Mouse (Mus musculus): Measurements from ENCODE around the gene E130114P18Rik. TPM values are rescaled to one million over a fixed set of nuclear protein-coding genes. Genes with fewer than 3 reads are reported as not detected.

E130114P18Rik gene
- polyA plus RNA-seq, 1 experiment from 2014 or later: 2.7 TPM

GRCm38 (mm10) chr4:97796505-97796904 lies 18.6 kb upstream of the E130114P18Rik start:
- no peak overlapping the region for H3K4me3 ChIP-seq
- 0 out of 2 replicates have a peak, but pooled peaks cover 7% of the 10 kb centered on the region for H3K4me1 ChIP-seq
- no peak overlapping the region for H3K27ac ChIP-seq (replicated peaks)
- no peak for DNase-seq (ENCODE audit: low spot score)
- H3K36me3 ChIP-seq: no peaks in the 10 kb centered on the region; the same call in 1 of the 2 replicates
- H3K9me3 ChIP-seq (replicated peaks): no peaks in the 10 kb centered on the region
- WGBS: 88% methylated on average over 10 of the region's 10 CpGs
- H3K27me3 ChIP-seq (ENCODE audit: low read depth, poor library complexity, severe bottlenecking): peaks cover 24% of the 10 kb centered on the region

GRCm38 (mm10) chr4:97795957-97796356 lies 18.1 kb upstream of the E130114P18Rik start:
- H3K36me3 ChIP-seq: no peaks in the 10 kb centered on the region; the same call in 1 of the 2 replicates
- no peak for DNase-seq (ENCODE audit: low spot score)
- no peak overlapping the region for H3K4me3 ChIP-seq
- H3K9me3 ChIP-seq (replicated peaks): no peaks in the 10 kb centered on the region
- H3K4me1 ChIP-seq: 0 out of 2 replicates have a peak, but pooled peaks cover 7% of the 10 kb centered on the region
- WGBS: 87% methylated on average over 5 of the region's 5 CpGs
- no peak overlapping the region for H3K27ac ChIP-seq (replicated peaks)
- peaks cover 30% of the 10 kb centered on the region for H3K27me3 ChIP-seq (ENCODE audit: low read depth, poor library complexity, severe bottlenecking)

- no peak for DNase-seq (ENCODE audit: low spot score)
- Histone ChIP-seq H3K36me3 (no peaks in the 10 kb centered on the region; the same call in 1 of the 2 replicates), H3K27me3 (ENCODE audit: low read depth, poor library complexity, severe bottlenecking) (peaks cover 37% of the 10 kb centered on the region), H3K4me1 (0 out of 2 replicates have a peak, but pooled peaks cover 7% of the 10 kb centered on the region), H3K9me3 (replicated peaks) (no peaks in the 10 kb centered on the region), H3K4me3 (no peak overlapping the region), H3K27ac (replicated peaks) (no peak overlapping the region)
- WGBS: 90% methylated on average over 4 of the region's 4 CpGs
Measured at GRCm38 (mm10) chr4:97794865-97795264, 17.0 kb upstream of the E130114P18Rik start.

- DNase-seq (ENCODE audit: low spot score): no peak
- Histone ChIP-seq H3K27me3 (ENCODE audit: low read depth, poor library complexity, severe bottlenecking) (peaks cover 46% of the 10 kb centered on the region), H3K36me3 (no peaks in the 10 kb centered on the region), H3K4me1 (0 out of 2 replicates have a peak, but pooled peaks cover 7% of the 10 kb centered on the region), H3K4me3 (no peak overlapping the region), H3K9me3 (replicated peaks) (no peaks in the 10 kb centered on the region), H3K27ac (replicated peaks) (no peak overlapping the region)
- WGBS: 78% methylated on average over 10 of the region's 10 CpGs
Measured at GRCm38 (mm10) chr4:97793931-97794330, 16.1 kb upstream of the E130114P18Rik start.

- DNase-seq (ENCODE audit: low spot score): no peak
- H3K27me3 ChIP-seq (ENCODE audit: low read depth, poor library complexity, severe bottlenecking): peaks cover 83% of the 10 kb centered on the region
- no peak overlapping the region for H3K27ac ChIP-seq (replicated peaks)
- peaks cover 4% of the 10 kb centered on the region for H3K36me3 ChIP-seq
- H3K4me3 ChIP-seq: no peak overlapping the region
- H3K9me3 ChIP-seq (replicated peaks): peaks cover under 1% of the 10 kb centered on the region; the same call in 1 of the 2 replicates
- WGBS: 69% methylated on average over 4 of the region's 4 CpGs
- 0 out of 2 replicates have a peak, but pooled peaks cover 3% of the 10 kb centered on the region for H3K4me1 ChIP-seq
Measured at GRCm38 (mm10) chr4:97788537-97788936, 10.7 kb upstream of the E130114P18Rik start.

- DNase-seq (ENCODE audit: low spot score): no peak
- WGBS: 84% methylated on average over 3 of the region's 3 CpGs
- Histone ChIP-seq H3K4me1 (0 out of 2 replicates have a peak, but pooled peaks cover 3% of the 10 kb centered on the region), H3K27me3 (ENCODE audit: low read depth, poor library complexity, severe bottlenecking) (peaks cover 93% of the 10 kb centered on the region), H3K9me3 (replicated peaks) (peaks cover 11% of the 10 kb centered on the region; the same call in 1 of the 2 replicates), H3K27ac (replicated peaks) (no peak overlapping the region), H3K36me3 (peaks cover 11% of the 10 kb centered on the region), H3K4me3 (no peak overlapping the region)
Measured at GRCm38 (mm10) chr4:97787515-97787914, 9.6 kb upstream of the E130114P18Rik start.

- peaks cover 96% of the 10 kb centered on the region for H3K27me3 ChIP-seq (ENCODE audit: low read depth, poor library complexity, severe bottlenecking)
- DNase-seq (ENCODE audit: low spot score): no peak
- 44% methylated on average over 8 of the region's 8 CpGs for WGBS
Measured at GRCm38 (mm10) chr4:97786571-97786970, 8.7 kb upstream of the E130114P18Rik start.

GRCm38 (mm10) chr4:97785547-97786271 lies 7.8 kb upstream of the E130114P18Rik start:
- no peak overlapping the region for H3K27ac ChIP-seq (replicated peaks)
- H3K9me3 ChIP-seq (replicated peaks): peaks cover 11% of the 10 kb centered on the region; the same call in 1 of the 2 replicates
- H3K27me3 ChIP-seq (ENCODE audit: low read depth, poor library complexity, severe bottlenecking): peaks cover 98% of the 10 kb centered on the region
- WGBS: 92% methylated on average over 8 of the region's 8 CpGs
- no peaks in the 10 kb centered on the region for H3K4me1 ChIP-seq
- no peak overlapping the region for H3K4me3 ChIP-seq
- DNase-seq (ENCODE audit: low spot score): no peak
- peaks cover 11% of the 10 kb centered on the region for H3K36me3 ChIP-seq

More at GRCm38 (mm10) chr4:97786571-97786970, 8.7 kb upstream of the E130114P18Rik start:
- no peak overlapping the region for H3K4me3 ChIP-seq
- no peaks in the 10 kb centered on the region for H3K4me1 ChIP-seq
- H3K9me3 ChIP-seq (replicated peaks): peaks cover 11% of the 10 kb centered on the region; the same call in 1 of the 2 replicates
- peaks cover 11% of the 10 kb centered on the region for H3K36me3 ChIP-seq
- H3K27ac ChIP-seq (replicated peaks): no peak overlapping the region

- 0 out of 2 replicates have a peak, but pooled peaks cover 5% of the 10 kb centered on the region for H3K4me1 ChIP-seq
- no peak for DNase-seq (ENCODE audit: low spot score)
- no peak overlapping the region for H3K4me3 ChIP-seq
- WGBS: 86% methylated on average over 11 of the region's 11 CpGs
- peaks cover 11% of the 10 kb centered on the region; the same call in 1 of the 2 replicates for H3K9me3 ChIP-seq (replicated peaks)
- H3K27me3 ChIP-seq (ENCODE audit: low read depth, poor library complexity, severe bottlenecking): peaks cover 100% of the 10 kb centered on the region
- peaks cover 11% of the 10 kb centered on the region for H3K36me3 ChIP-seq
- no peak overlapping the region for H3K27ac ChIP-seq (replicated peaks)
Measured at GRCm38 (mm10) chr4:97784236-97784635, 6.4 kb upstream of the E130114P18Rik start.

GRCm38 (mm10) chr4:97783073-97783879 lies 5.4 kb upstream of the E130114P18Rik start:
- peaks cover 100% of the 10 kb centered on the region for H3K27me3 ChIP-seq (ENCODE audit: low read depth, poor library complexity, severe bottlenecking)
- no peak overlapping the region for H3K4me3 ChIP-seq
- no peak overlapping the region for H3K27ac ChIP-seq (replicated peaks)
- H3K4me1 ChIP-seq: peaks cover 11% of the 10 kb centered on the region
- H3K36me3 ChIP-seq: peaks cover 11% of the 10 kb centered on the region
- peaks cover 11% of the 10 kb centered on the region; the same call in 1 of the 2 replicates for H3K9me3 ChIP-seq (replicated peaks)
- DNase-seq (ENCODE audit: low spot score): no peak
- 95% methylated on average over 26 of the region's 26 CpGs for WGBS

- Histone ChIP-seq H3K27me3 (ENCODE audit: low read depth, poor library complexity, severe bottlenecking) (peaks cover 100% of the 10 kb centered on the region), H3K36me3 (peaks cover 11% of the 10 kb centered on the region), H3K4me1 (peaks cover 18% of the 10 kb centered on the region), H3K9me3 (replicated peaks) (peaks cover 11% of the 10 kb centered on the region; the same call in 1 of the 2 replicates), H3K27ac (replicated peaks) (no peak overlapping the region), H3K4me3 (no peak overlapping the region)
- 92% methylated on average over 6 of the region's 6 CpGs for WGBS
- DNase-seq (ENCODE audit: low spot score): no peak
Measured at GRCm38 (mm10) chr4:97782497-97782896, 4.6 kb upstream of the E130114P18Rik start.

- Histone ChIP-seq H3K27ac (replicated peaks) (no peak overlapping the region), H3K9me3 (replicated peaks) (peaks cover 11% of the 10 kb centered on the region; the same call in 1 of the 2 replicates), H3K4me1 (peaks cover 22% of the 10 kb centered on the region), H3K36me3 (peaks cover 11% of the 10 kb centered on the region), H3K27me3 (ENCODE audit: low read depth, poor library complexity, severe bottlenecking) (peaks cover 100% of the 10 kb centered on the region), H3K4me3 (no peak overlapping the region)
- no peak for DNase-seq (ENCODE audit: low spot score)
- 92% methylated on average over 3 of the region's 3 CpGs for WGBS
Measured at GRCm38 (mm10) chr4:97782069-97782468, 4.2 kb upstream of the E130114P18Rik start.

All from midbrain, embryonic 10.5 days (tissue).